Mouse (Mus musculus) heart, postnatal 0 days (tissue): ENCODE measurements around the gene C1rb. TPM values are rescaled to one million over a fixed set of nuclear protein-coding genes. Genes with fewer than 3 reads are reported as not detected.
"Not testable (repeated sequence)": the region's sequence is repeated elsewhere in the genome, so short reads cannot be mapped to it uniquely, and the experiment has no call there.

ENCODE experiments used
- ATAC-seq: fragments of 200-750 bp; cut with Nextera tagmentation; 2 replicates; pipeline ENCODE4 v1.8.0; 2017; ENCODE audit warnings: low read depth, moderate number of reproducible peaks, moderate library complexity; ENCODE audit not compliant: insufficient read depth
- DNase-seq: peaks from one replicate; pipeline ENCODE4 v3.0.0-alpha.2; 2016; ENCODE audit warnings: low spot score
- H3K27ac ChIP-seq: fragments of 300-500 bp; sonication (generic); 2 replicates; pipeline ENCODE4 v1.5.1; 2014; ENCODE audit warnings: low read depth, mild to moderate bottlenecking
- H3K27me3 ChIP-seq: fragments of 300-500 bp; sonication (generic); 2 replicates; pipeline ENCODE4 v1.6.1; 2014; ENCODE audit warnings: low read length, mixed read lengths; ENCODE audit not compliant: control insufficient read depth, insufficient read depth
- H3K36me3 ChIP-seq: fragments of 300-500 bp; sonication (generic); replicated peaks from 2 replicates; pipeline ENCODE4 v1.6.1; 2014; ENCODE audit warnings: low read length, mixed read lengths; ENCODE audit not compliant: control insufficient read depth, insufficient read depth
- H3K4me1 ChIP-seq: fragments of 300-500 bp; sonication (generic); 2 replicates; pipeline ENCODE4 v1.6.1; 2014; ENCODE audit warnings: antibody characterized with exemption; ENCODE audit not compliant: control insufficient read depth, insufficient read depth
- H3K4me2 ChIP-seq: fragments of 300-500 bp; sonication (generic); 2 replicates; pipeline ENCODE4 v1.6.1; 2014; ENCODE audit warnings: low read depth, mild to moderate bottlenecking, low read length, moderate library complexity
- H3K4me3 ChIP-seq: fragments of 300-500 bp; sonication (generic); 2 replicates; pipeline ENCODE4 v1.5.1; 2014; ENCODE audit warnings: low read depth, low read length
- H3K9ac ChIP-seq: fragments of 300-500 bp; sonication (generic); replicated peaks from 2 replicates; pipeline ENCODE4 v1.6.1; 2014; ENCODE audit warnings: low read depth, low read length, mixed read lengths
- H3K9me3 ChIP-seq: fragments of 300-500 bp; sonication (generic); replicated peaks from 2 replicates; pipeline ENCODE4 v1.6.1; 2016; ENCODE audit warnings: low read length; ENCODE audit not compliant: control insufficient read depth
- CTCF ChIP-seq: IDR thresholded peaks from 2 replicates; pipeline ENCODE4 v1.5.1; 2016; ENCODE audit warnings: antibody characterized with exemption, control low read depth, low read depth
- EP300 ChIP-seq: IDR thresholded peaks from 2 replicates; pipeline ENCODE4 v1.6.1; 2016; ENCODE audit warnings: antibody characterized with exemption, low read depth
- WGBS: fragments of 180-500 bp; shearing (Covaris S2); extraction: QIAGEN DNeasy Blood & Tissue Kit; methylation state at CpG from one replicate; pipeline ENCODE4 v1.1.7; 2014; 5-methylcytosine and 5-hydroxymethylcytosine counted together
- polyA plus RNA-seq: library from polyadenylated mRNA; unstranded; fragments of >200 nt; fragmentation: Nextera tagmentation; extraction: Ambion mirVana; gene quantifications from 2 replicates; pipeline ENCODE4 v1.2.1, GENCODE M21; 2015
- total RNA-seq: library from RNA; depleted of rRNA; stranded (reverse); fragments of >200 nt; gene quantifications from 2 replicates; pipeline ENCODE4 v1.2.3, GENCODE M21; 2014; ENCODE audit warnings: low replicate concordance

C1rb gene
- total and polyA plus RNA-seq, 2 experiments from 2014 or later, result not detected

- not testable (repeated sequence) for H3K4me2 ChIP-seq, H3K9ac ChIP-seq, H3K36me3 ChIP-seq, ATAC-seq, H3K4me3 ChIP-seq, H3K4me1 ChIP-seq, H3K27ac ChIP-seq, DNase-seq, H3K27me3 ChIP-seq, H3K9me3 ChIP-seq
- WGBS, result 94% methylated on average over 2 of the region's 2 CpGs
These were observed 8.5 kb upstream of the C1rb start for GRCm38 (mm10) chr6:124561611-124562010.

- WGBS, result 72% methylated on average over 3 of the region's 3 CpGs
- H3K27me3 ChIP-seq, H3K9ac ChIP-seq, H3K4me1 ChIP-seq, H3K4me3 ChIP-seq, H3K36me3 ChIP-seq, H3K27ac ChIP-seq, H3K4me2 ChIP-seq, H3K9me3 ChIP-seq, ATAC-seq, DNase-seq: not testable (repeated sequence)
These were observed 5.1 kb downstream of the C1rb start for GRCm38 (mm10) chr6:124575155-124575678.

GRCm38 (mm10) chr6:124580155-124580554 lies 10.1 kb downstream of the C1rb start:
- not testable (repeated sequence) for ATAC-seq, H3K9me3 ChIP-seq, H3K4me3 ChIP-seq, H3K36me3 ChIP-seq, H3K27me3 ChIP-seq, DNase-seq, H3K4me2 ChIP-seq, H3K9ac ChIP-seq, H3K27ac ChIP-seq, H3K4me1 ChIP-seq
- WGBS, result 62% methylated on average over 6 of the region's 7 CpGs

GRCm38 (mm10) chr6:124582231-124582630 lies 12.1 kb downstream of the C1rb start:
- Histone ChIP-seq H3K9me3 (no peaks in the 10 kb centered on the region), H3K36me3 (no peaks in the 10 kb centered on the region), H3K9ac (no peak overlapping the region), H3K4me3 (no peak overlapping the region), H3K4me2 (no peak overlapping the region), H3K27ac (no peak overlapping the region), H3K27me3 (no peaks in the 10 kb centered on the region), H3K4me1 (no peaks in the 10 kb centered on the region)
- ATAC-seq, result no peak
- no peak for DNase-seq
- TF ChIP-seq EP300 (no peak), CTCF (no peak)
- 77% methylated on average over 1 of the region's 1 CpGs for WGBS

GRCm38 (mm10) chr6:124584935-124585334 lies 14.8 kb downstream of the C1rb start:
- no peaks in the 10 kb centered on the region for H3K4me1 ChIP-seq
- ATAC-seq (no peak), DNase-seq (no peak)
- no peak overlapping the region for H3K4me3 ChIP-seq
- no peaks in the 10 kb centered on the region for H3K9me3 ChIP-seq
- no peak overlapping the region for H3K4me2 ChIP-seq
- TF ChIP-seq CTCF (no peak), EP300 (no peak)
- no peaks in the 10 kb centered on the region for H3K27me3 ChIP-seq
- H3K36me3 ChIP-seq, result no peaks in the 10 kb centered on the region
- no peak overlapping the region for H3K27ac ChIP-seq
- 66% methylated on average over 3 of the region's 3 CpGs for WGBS
- H3K9ac ChIP-seq, result no peak overlapping the region

GRCm38 (mm10) chr6:124585761-124586160 lies 15.7 kb downstream of the C1rb start:
- Histone ChIP-seq H3K4me2 (no peak overlapping the region), H3K36me3 (no peaks in the 10 kb centered on the region), H3K27me3 (no peaks in the 10 kb centered on the region), H3K4me3 (no peak overlapping the region), H3K4me1 (no peaks in the 10 kb centered on the region), H3K27ac (no peak overlapping the region), H3K9ac (no peak overlapping the region), H3K9me3 (no peaks in the 10 kb centered on the region)
- 76% methylated on average over 3 of the region's 3 CpGs for WGBS
- DNase-seq (no peak), ATAC-seq (peak; percentile 36; the same call in 1 of the 2 replicates)
- TF ChIP-seq CTCF, result no peak
- TF ChIP-seq EP300, result no peak
